Mouse (Mus musculus): ENCODE results near the gene Cdyl2. TPM values are rescaled to one million over a fixed set of nuclear protein-coding genes. Genes with fewer than 3 reads are reported as not detected.

Gene Cdyl2
- 8.1 and 8.2 TPM in 2 replicates for polyA plus RNA-seq (2016; fragmentation: Nextera tagmentation; extraction: Ambion mirVana)

- under 1% methylated on average over 118 of the region's 129 CpGs for WGBS
- Histone ChIP-seq H3K4me1 (replicated peaks) (peaks cover 5% of the 10 kb centered on the region), H3K9ac (replicated peaks) (peak within 1 kb of the TSS; percentile 84), H3K36me3 (peaks cover 3% of the 10 kb centered on the region; the same call in 1 of the 2 replicates), H3K4me2 (peak within 1 kb of the TSS; percentile 82), H3K9me3 (peaks cover 3% of the 10 kb centered on the region; the same call in 1 of the 2 replicates), H3K27ac (peak within 1 kb of the TSS; percentile 85), H3K27me3 (peaks cover 20% of the 10 kb centered on the region), H3K4me3 (replicated peaks) (peak within 1 kb of the TSS; percentile 69)
- peak; percentile 90 for ATAC-seq (ENCODE audit: insufficient number of reproducible peaks, insufficient read depth, low FRiP score, low TSS enrichment, low read depth)
Observed at GRCm38 (mm10) chr8:116732684-116733647, at the start of gene Cdyl2. Gene Cdyl2 (minus strand): TSS chr8:116732991.

- Histone ChIP-seq H3K27me3 (no peaks in the 10 kb centered on the region), H3K9me3 (no peaks in the 10 kb centered on the region), H3K4me2 (no peak overlapping the region), H3K9ac (replicated peaks) (no peak overlapping the region), H3K27ac (no peak overlapping the region), H3K4me1 (replicated peaks) (no peaks in the 10 kb centered on the region), H3K4me3 (replicated peaks) (no peak overlapping the region), H3K36me3 (no peaks in the 10 kb centered on the region)
- no peak for ATAC-seq (ENCODE audit: insufficient number of reproducible peaks, insufficient read depth, low FRiP score, low TSS enrichment, low read depth)
- 71% methylated on average over 8 of the region's 8 CpGs for WGBS
Observed at GRCm38 (mm10) chr8:116780594-116780993, 47.8 kb upstream of the Cdyl2 start.

DNA sequence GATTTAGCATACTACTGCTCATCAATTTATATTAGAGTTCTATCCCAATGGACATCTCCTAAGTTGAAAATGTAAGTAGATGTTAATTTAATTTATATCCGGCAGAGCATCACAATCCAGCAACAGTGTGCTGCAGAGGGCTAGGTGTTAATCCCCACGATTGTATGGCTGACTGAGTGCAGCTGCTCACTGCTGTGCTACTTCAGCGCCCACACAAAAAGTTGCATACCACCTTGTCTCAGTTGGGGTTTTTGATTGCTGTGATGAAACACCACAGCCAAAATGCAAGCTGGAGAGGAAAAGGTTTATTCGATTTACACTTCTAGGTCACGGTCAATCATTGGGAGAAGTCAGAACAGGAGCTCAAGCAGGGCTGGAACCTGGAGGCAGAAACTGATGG is 41.4 kb upstream of the Cdyl2 start:
- Histone ChIP-seq H3K27me3 (no peaks in the 10 kb centered on the region), H3K4me3 (replicated peaks) (no peak overlapping the region), H3K4me2 (no peak overlapping the region), H3K9me3 (no peaks in the 10 kb centered on the region), H3K27ac (no peak overlapping the region), H3K36me3 (no peaks in the 10 kb centered on the region), H3K4me1 (replicated peaks) (no peaks in the 10 kb centered on the region), H3K9ac (replicated peaks) (no peak overlapping the region)
- ATAC-seq (ENCODE audit: insufficient number of reproducible peaks, insufficient read depth, low FRiP score, low TSS enrichment, low read depth): no peak
- WGBS: 85% methylated on average over 5 of the region's 5 CpGs

DNA sequence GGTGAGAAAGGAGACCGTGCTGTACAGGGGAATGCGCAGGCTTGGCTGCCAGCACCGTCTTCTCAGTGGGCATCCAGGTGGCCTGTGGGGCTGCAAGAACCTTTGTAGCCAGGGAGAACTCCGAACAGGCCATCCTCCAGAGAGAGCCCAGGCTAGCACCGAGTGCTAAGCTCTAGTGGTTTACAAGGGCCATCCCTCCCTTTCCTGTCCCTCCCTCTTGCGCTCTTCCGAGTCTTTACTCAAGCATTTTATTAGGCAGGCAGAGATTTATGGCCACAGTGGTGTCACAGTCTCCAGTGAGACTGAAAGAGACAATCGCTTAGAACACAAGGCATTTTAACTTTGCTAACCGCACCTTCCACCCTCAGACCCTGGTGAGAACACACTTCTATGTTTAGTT is 39.9 kb upstream of the Cdyl2 start:
- Histone ChIP-seq H3K27ac (no peak overlapping the region), H3K36me3 (no peaks in the 10 kb centered on the region), H3K27me3 (no peaks in the 10 kb centered on the region), H3K9me3 (no peaks in the 10 kb centered on the region), H3K9ac (replicated peaks) (no peak overlapping the region), H3K4me3 (replicated peaks) (no peak overlapping the region), H3K4me1 (replicated peaks) (no peaks in the 10 kb centered on the region), H3K4me2 (no peak overlapping the region)
- no peak for ATAC-seq (ENCODE audit: insufficient number of reproducible peaks, insufficient read depth, low FRiP score, low TSS enrichment, low read depth)
- WGBS: 62% methylated on average over 9 of the region's 9 CpGs

GRCm38 (mm10) chr8:116771797-116772343 is 39.1 kb upstream of the Cdyl2 start:
- Histone ChIP-seq H3K4me3 (replicated peaks) (no peak overlapping the region), H3K9me3 (no peaks in the 10 kb centered on the region), H3K9ac (replicated peaks) (no peak overlapping the region), H3K36me3 (no peaks in the 10 kb centered on the region), H3K27ac (no peak overlapping the region), H3K27me3 (no peaks in the 10 kb centered on the region), H3K4me2 (no peak overlapping the region), H3K4me1 (replicated peaks) (no peaks in the 10 kb centered on the region)
- no peak for ATAC-seq (ENCODE audit: insufficient number of reproducible peaks, insufficient read depth, low FRiP score, low TSS enrichment, low read depth)
- WGBS: 73% methylated on average over 7 of the region's 7 CpGs

DNA sequence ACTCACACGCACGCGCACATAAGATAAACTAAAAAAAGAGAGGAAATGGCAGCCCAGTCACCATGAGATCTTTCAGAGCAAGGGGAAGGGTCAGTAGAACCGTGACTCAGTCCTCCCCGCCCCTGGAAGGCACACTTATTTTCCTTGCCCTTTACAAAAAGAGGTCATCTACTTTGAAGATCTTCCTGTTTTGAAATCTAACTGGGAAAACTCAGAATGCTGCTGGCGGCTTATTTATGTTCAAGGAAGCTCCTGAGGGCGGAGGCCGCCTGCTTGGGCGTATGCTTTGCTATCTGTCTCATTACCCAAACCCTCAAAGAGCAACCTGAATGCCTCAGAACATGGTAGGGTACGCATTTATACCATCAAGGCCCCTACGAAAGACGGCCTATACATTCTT is 38.0 kb upstream of the Cdyl2 start:
- Histone ChIP-seq H3K4me1 (replicated peaks) (no peaks in the 10 kb centered on the region), H3K9ac (replicated peaks) (no peak overlapping the region), H3K36me3 (no peaks in the 10 kb centered on the region), H3K9me3 (no peaks in the 10 kb centered on the region), H3K27me3 (no peaks in the 10 kb centered on the region), H3K27ac (no peak overlapping the region), H3K4me2 (no peak overlapping the region), H3K4me3 (replicated peaks) (no peak overlapping the region)
- 74% methylated on average over 12 of the region's 12 CpGs for WGBS
- ATAC-seq (ENCODE audit: insufficient number of reproducible peaks, insufficient read depth, low FRiP score, low TSS enrichment, low read depth): no peak

GRCm38 (mm10) chr8:116756174-116756573 is 23.4 kb upstream of the Cdyl2 start:
- H3K27me3 ChIP-seq: no peaks in the 10 kb centered on the region
- WGBS: 70% methylated on average over 3 of the region's 3 CpGs
- no peak overlapping the region for H3K4me3 ChIP-seq (replicated peaks)
- no peak overlapping the region for H3K27ac ChIP-seq
- no peak overlapping the region for H3K4me2 ChIP-seq
- no peaks in the 10 kb centered on the region for H3K9me3 ChIP-seq
- no peak for ATAC-seq (ENCODE audit: insufficient number of reproducible peaks, insufficient read depth, low FRiP score, low TSS enrichment, low read depth)
- no peaks in the 10 kb centered on the region for H3K36me3 ChIP-seq
- no peaks in the 10 kb centered on the region for H3K4me1 ChIP-seq (replicated peaks)
- no peak overlapping the region for H3K9ac ChIP-seq (replicated peaks)

DNA sequence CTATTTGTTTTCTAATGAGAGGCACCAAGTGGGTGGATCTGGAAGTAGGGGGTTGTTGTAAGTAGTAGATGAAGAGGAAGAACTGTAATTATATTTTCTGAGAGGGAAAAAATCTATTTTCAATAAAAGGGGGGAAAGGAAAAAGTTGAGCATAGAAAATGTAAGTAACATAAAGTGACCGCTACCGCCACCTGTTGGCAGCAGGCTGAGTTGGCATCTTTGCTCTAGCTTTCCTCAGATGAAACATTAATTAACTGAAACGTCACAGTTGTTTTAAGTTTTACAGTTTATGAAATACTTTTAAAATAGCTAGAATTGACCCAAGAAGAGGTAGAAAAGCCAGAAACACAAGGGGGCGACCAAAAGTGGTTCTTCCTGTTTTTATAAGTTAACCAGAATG is 22.8 kb upstream of the Cdyl2 start:
- no peaks in the 10 kb centered on the region for H3K9me3 ChIP-seq
- H3K27ac ChIP-seq: no peak overlapping the region
- H3K36me3 ChIP-seq: no peaks in the 10 kb centered on the region
- no peak for ATAC-seq (ENCODE audit: insufficient number of reproducible peaks, insufficient read depth, low FRiP score, low TSS enrichment, low read depth)
- H3K9ac ChIP-seq (replicated peaks): no peak overlapping the region
- H3K4me1 ChIP-seq (replicated peaks): no peaks in the 10 kb centered on the region
- H3K27me3 ChIP-seq: no peaks in the 10 kb centered on the region
- WGBS: 6% methylated on average over 4 of the region's 4 CpGs
- no peak overlapping the region for H3K4me2 ChIP-seq
- no peak overlapping the region for H3K4me3 ChIP-seq (replicated peaks)

DNA sequence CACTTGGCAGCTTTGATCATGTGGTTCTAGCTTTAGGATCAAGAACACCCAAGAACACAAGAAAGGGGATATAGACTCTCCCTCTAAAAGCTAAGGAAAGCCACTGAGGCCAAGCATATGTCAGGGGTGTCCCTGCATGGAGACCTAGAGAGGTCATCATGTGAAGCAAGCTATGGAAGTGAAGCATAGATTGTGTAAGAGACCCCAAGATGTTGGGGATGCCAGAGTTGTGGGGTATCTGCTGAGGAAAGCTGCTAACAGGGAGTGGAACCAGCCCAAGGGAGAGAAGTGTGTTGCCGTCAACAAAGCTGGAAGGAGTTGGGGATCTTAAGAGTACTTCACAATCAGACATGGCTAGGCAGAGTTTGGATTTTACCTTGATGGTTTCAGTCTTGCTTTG is 7.9 kb upstream of the Cdyl2 start:
- H3K9ac ChIP-seq (replicated peaks): no peak overlapping the region
- no peak overlapping the region for H3K4me3 ChIP-seq (replicated peaks)
- no peak for ATAC-seq (ENCODE audit: insufficient number of reproducible peaks, insufficient read depth, low FRiP score, low TSS enrichment, low read depth)
- H3K4me1 ChIP-seq (replicated peaks): no peaks in the 10 kb centered on the region
- no peaks in the 10 kb centered on the region for H3K27me3 ChIP-seq
- no peaks in the 10 kb centered on the region for H3K36me3 ChIP-seq
- no peak overlapping the region for H3K4me2 ChIP-seq
- H3K9me3 ChIP-seq: no peaks in the 10 kb centered on the region; the same call in 1 of the 2 replicates
- no peak overlapping the region for H3K27ac ChIP-seq
- 93% methylated on average over 1 of the region's 1 CpGs for WGBS

- 55% methylated on average over 5 of the region's 5 CpGs for WGBS
- no peak for ATAC-seq (ENCODE audit: insufficient number of reproducible peaks, insufficient read depth, low FRiP score, low TSS enrichment, low read depth)
Observed at GRCm38 (mm10) chr8:116735306-116735705, 2.5 kb upstream of the Cdyl2 start.

GRCm38 (mm10) chr8:116734176-116734575 is 1.4 kb upstream of the Cdyl2 start:
- H3K9me3 ChIP-seq: no peaks in the 10 kb centered on the region; the same call in 1 of the 2 replicates
- no peak overlapping the region for H3K4me3 ChIP-seq (replicated peaks)
- no peak overlapping the region for H3K9ac ChIP-seq (replicated peaks)
- no peak overlapping the region for H3K4me2 ChIP-seq
- peaks cover 5% of the 10 kb centered on the region for H3K4me1 ChIP-seq (replicated peaks)
- peaks cover 20% of the 10 kb centered on the region for H3K27me3 ChIP-seq
- 59% methylated on average over 9 of the region's 9 CpGs for WGBS
- no peaks in the 10 kb centered on the region for H3K36me3 ChIP-seq
- no peak overlapping the region for H3K27ac ChIP-seq
- no peak for ATAC-seq (ENCODE audit: insufficient number of reproducible peaks, insufficient read depth, low FRiP score, low TSS enrichment, low read depth)

More at GRCm38 (mm10) chr8:116735306-116735705, 2.5 kb upstream of the Cdyl2 start:
- Histone ChIP-seq H3K36me3 (no peaks in the 10 kb centered on the region), H3K4me3 (replicated peaks) (no peak overlapping the region), H3K4me1 (replicated peaks) (peaks cover 5% of the 10 kb centered on the region), H3K27me3 (peaks cover 20% of the 10 kb centered on the region), H3K9me3 (no peaks in the 10 kb centered on the region), H3K4me2 (no peak overlapping the region), H3K27ac (no peak overlapping the region), H3K9ac (replicated peaks) (no peak overlapping the region)
